Mouse (Mus musculus): ENCODE data around the gene Unc80.

DNA sequence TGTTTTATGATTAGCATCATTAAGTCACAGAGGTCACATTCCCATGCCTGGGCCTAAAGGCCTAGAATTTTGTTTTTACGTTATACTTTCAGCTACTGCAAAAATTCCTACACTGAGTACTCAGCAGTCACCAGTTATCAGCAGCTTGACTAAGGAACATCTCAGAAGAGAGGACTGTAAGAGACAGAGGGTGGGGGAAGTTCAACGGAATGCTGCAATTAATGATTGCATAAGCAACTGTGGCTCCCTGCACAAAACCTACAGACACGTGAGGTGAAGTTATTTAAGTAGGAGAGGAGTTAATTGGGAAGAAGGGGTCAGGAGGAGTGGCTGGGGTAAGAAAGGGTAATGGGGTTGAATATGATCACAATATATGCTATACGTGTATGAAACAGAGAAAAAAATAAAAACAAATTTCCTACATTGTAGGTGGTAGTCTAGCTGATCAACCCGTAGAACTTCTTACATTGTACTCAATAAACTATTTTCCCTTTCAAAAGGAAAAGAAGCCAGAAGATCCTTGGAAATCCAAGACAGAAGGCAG lies 232.1 kb downstream of the Unc80 start:
- TF ChIP-seq EP300 (IDR thresholded peaks at IDR 0.05; ENCODE audit: low read depth) = no peak
- no peak for TF ChIP-seq CTCF (IDR thresholded peaks at IDR 0.05; ENCODE audit: low read depth)

Measured in liver, postnatal 0 days (tissue).